Mouse (Mus musculus) ES-Bruce4 (cell line): Measurements from ENCODE around the gene Serpina9.

Experiments
- CTCF ChIP-seq: IDR thresholded peaks from one replicate; pipeline ENCODE4 v1.8.1; 2011; ENCODE audit warnings: low read depth, low read length
- POLR2A ChIP-seq: IDR thresholded peaks from one replicate; pipeline ENCODE4 v1.8.1; 2011; ENCODE audit warnings: low read length; ENCODE audit not compliant: insufficient read depth

GRCm38 (mm10) chr12:104042753-104043152 is 29.2 kb upstream of the Serpina9 start:
- no peak for TF ChIP-seq POLR2A
- TF ChIP-seq CTCF, result no peak
